Mouse (Mus musculus) ovary, postnatal 10 days (tissue): ENCODE results near the gene Aspg.

Experiments
- DNase-seq: peaks from one replicate; pipeline ENCODE4 v3.0.0; 2022; ENCODE audit warnings: low spot score

Aspg gene

GRCm38 (mm10) chr12:112151244-112151979, 44.9 kb downstream of the Aspg start:
- DNase-seq = no peak

GRCm38 (mm10) chr12:112151980-112152362, 45.5 kb downstream of the Aspg start:
- DNase-seq = no peak

- DNase-seq = no peak
Measured at GRCm38 (mm10) chr12:112153597-112153996, 47.1 kb downstream of the Aspg start.

DNA sequence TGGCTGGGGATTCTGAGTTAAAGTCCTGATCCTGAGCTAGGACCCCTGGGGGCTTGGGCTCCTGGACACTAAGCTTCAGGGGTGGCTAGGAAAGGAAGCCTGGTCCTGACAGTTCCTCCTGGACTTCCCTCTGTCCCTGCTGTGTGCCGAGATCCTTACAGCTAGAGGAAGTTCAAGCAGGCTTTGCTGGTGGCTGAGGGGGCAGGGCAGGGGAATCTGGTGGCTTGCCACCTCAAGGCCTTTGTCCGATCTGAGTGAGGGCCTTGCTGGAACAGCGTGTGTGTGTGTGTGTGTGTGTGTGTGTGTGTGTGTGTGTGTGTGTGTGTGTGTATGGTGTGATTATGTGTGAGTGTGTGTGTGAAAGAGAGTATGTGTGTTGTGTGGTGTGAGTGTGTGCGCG, 48.0 kb downstream of the Aspg start:
- DNase-seq = no peak

DNA sequence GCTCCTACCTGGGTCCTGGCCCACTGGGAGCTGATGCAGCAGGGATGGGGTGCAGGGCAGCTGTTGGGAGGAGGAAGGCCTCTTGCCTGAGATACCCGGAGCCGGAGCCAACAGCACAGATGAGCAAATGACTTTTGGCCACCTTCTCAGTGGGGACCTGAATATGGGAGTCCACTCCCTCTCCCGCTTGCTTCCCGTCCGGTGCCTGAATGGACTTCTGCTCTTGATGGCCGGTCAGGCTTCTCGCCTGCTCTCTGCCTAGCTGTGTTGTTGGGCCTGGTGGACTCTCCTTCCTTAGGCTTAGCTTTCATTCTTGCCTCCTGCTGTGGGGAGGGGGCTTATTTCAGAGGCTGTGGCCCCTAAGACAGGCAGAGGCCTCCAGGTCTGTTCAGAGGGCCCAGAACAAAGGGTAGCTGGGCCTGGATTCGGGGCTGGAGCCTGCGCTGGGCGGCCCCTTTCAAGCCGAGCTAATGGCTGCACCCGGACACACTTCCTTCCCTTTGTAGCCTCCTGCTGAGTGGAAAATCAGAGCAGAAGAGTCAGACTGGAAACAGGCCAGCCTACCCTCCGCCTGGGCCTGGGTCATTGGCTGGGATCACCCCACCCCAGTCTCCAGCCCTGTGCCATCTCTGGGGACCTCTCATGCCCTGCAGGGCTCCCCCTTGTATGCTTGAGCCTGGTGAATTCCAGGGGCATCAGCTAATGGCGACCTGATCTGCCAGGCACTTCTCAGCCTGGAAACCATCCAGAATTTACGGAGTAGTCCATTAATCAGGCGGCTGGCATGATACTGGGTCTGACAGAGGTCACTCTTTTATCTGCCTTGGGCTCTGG, 49.0 kb downstream of the Aspg start:
- DNase-seq = no peak

DNA sequence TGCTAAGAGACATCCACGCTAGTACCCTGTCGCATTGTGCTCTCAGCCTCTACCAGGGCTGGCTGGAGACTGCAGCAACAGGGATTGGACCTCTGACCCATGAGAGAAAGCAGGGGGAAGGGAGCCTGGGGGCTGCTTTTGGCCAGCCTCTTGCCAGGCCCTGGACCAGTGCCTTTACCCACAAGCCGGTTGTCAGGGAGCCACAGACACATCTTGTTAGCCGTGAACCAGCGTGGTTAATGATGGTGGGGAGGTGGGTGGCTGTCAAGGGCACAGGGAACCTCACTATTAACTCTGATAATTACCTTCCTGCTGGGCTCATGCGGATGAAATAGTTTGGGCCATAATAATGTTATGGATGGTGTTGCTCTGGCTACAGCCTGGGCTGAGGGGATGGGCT, 50.3 kb downstream of the Aspg start:
- DNase-seq = no peak

- DNase-seq = no peak
Measured at GRCm38 (mm10) chr12:112158246-112158645, 51.8 kb downstream of the Aspg start.

GRCm38 (mm10) chr12:112158784-112159183, 52.3 kb downstream of the Aspg start:
- DNase-seq = no peak

DNA sequence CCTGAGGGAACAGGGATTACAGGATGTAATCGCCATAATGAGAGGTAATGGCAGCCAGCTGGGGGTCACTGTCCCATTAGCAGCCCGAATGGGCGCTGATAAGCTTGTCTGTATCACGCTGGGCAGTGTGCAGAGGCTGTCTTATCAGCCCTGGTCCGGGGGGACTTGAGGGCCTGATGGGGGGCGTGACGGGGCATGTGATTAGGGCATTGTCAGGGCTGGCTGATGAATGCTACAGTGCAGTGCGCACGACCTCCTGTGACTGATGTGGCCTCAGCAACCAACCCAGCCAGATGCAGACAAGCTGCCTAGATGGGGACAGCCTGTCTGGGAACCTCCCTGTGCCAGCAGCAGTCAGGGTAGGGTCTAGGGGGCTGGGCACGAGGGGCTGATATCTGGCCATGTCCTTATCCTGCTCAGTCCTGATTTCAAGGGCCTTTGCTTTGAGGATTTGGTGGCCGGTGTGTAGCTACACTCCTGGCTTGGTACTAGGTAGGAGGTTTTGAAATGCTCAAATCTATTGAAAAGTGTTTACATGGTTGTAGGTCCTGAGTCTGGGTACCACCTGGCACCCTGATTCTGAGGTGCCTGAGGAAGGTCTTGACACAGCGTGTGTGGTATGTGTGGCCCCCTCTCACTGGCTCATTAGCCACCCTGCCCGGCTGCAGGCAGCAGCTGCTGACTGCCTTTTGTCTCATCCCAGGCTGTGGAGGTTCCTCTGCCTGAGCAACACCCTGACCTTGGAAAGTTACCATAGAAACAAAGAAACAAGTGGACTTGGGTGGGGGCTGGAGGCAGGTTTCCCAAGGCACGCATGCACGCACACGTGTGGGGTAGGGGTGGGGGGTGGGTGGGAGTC, 57.7 kb downstream of the Aspg start:
- DNase-seq = no peak

DNA sequence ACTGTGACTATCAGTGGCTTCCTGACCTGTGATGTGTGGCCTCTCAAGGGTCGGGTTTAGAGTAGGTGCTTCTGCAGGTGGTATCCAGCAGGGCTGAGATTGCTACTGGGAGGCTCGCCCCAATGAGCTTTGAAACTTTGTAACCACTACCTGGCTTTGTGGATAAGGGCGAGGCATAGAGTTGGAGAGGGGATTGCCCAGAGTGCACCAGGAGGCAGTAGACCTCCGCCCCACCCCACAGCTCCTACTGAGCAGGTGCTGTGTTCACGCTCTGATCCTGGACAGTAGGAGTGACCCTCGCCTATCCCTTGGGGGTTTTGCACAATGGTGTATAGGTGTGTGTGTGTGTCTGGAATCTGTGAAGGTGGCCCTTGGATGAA, 58.4 kb downstream of the Aspg start:
- DNase-seq = no peak

- DNase-seq = no peak
Measured at GRCm38 (mm10) chr12:112169240-112169639, 62.8 kb downstream of the Aspg start.

DNA sequence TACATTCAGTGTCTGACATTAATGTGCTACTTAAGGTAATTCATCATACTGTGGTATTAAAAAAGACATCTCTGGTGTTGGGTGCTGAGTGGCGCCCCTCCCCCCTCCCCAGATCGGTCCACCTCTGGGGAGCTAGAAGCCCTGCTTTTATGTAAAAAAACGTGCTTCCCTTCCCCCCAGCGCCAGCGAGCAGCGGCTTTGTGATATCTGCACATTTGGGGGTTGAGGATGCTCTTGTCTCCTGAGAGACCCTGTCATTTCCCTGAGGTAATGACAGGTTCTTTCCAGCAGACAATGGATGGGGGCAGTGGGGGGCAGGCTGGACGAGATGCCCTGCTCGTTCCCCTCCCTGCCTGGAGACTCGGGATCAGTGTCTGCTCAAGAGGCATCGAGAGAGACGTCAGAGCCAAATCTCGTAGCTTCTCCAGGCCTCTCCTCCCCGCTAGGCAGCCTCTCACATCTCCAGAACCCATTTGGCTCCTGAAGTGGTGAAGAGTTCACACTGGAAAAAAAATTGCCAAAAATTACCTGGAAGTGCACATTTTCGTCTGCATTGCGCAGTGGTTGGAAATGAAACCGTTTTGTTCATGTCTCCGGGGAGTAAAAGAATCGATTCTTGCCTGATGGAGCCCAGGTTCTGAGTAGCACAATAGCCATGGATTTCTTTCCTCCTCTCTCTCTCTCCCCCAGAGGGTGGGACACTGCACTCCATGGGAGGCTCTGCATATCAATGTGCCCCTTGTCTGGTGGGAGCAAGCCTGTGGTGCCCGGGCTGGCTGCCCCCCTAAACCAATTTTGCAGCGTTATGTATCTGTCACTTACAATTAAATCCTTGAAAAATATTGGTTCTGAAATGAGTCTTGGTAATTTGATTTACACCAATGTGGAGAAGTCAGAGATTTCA, 64.4 kb downstream of the Aspg start:
- no peak for DNase-seq

DNA sequence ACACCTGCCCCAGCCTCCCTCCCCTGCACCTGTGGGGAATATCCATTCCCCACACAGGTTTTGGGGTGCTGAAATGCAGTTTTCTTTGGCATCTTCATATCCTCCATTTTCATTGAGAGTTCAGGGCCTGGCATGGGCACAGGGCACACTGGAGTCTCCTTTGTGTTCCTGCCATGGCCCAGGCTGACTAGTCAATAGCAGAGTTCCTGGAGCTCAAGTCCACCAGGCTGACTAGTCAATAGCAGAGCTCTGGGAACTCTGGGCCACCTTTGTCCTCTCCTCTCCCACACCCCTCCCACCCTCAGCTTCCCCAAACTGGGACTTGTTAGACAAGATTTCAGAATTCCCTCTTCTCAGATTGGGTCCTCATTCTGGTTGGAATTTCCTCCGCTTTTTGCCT, 65.2 kb downstream of the Aspg start:
- no peak for DNase-seq

DNA sequence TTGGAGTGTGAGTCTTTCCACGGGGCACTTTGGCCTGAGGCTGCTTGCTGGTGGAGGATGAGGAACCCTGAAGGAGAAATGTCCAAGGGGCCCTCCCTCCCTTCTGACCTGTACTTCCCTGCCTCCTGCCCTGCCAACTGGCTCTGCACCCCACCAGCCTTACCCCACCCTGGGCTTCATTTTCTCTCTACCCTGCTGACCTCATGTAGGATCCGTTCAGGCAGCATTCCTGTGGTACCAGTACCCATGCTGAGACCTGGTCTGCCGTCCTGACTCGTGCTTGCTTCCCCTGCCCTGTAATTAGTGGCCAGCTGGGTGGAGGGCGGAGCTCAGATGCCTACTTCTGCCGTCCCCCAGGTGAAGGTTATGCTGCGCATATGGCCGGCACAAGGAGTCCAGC, 65.7 kb downstream of the Aspg start:
- DNase-seq = no peak
